Mouse (Mus musculus) urinary bladder, adult 18-20 months (tissue): ENCODE measurements around the gene Spata7.
"Not testable (repeated sequence)": the region's sequence is repeated elsewhere in the genome, so short reads cannot be mapped to it uniquely, and the experiment has no call there.

ENCODE experiments used
- DNase-seq, 2 experiments: peaks; one replicate each; pipeline ENCODE4 v3.0.0; 2022; ENCODE audit warnings: low spot score in 2 of 2, mixed read lengths in 2 of 2

The Spata7 gene

DNA sequence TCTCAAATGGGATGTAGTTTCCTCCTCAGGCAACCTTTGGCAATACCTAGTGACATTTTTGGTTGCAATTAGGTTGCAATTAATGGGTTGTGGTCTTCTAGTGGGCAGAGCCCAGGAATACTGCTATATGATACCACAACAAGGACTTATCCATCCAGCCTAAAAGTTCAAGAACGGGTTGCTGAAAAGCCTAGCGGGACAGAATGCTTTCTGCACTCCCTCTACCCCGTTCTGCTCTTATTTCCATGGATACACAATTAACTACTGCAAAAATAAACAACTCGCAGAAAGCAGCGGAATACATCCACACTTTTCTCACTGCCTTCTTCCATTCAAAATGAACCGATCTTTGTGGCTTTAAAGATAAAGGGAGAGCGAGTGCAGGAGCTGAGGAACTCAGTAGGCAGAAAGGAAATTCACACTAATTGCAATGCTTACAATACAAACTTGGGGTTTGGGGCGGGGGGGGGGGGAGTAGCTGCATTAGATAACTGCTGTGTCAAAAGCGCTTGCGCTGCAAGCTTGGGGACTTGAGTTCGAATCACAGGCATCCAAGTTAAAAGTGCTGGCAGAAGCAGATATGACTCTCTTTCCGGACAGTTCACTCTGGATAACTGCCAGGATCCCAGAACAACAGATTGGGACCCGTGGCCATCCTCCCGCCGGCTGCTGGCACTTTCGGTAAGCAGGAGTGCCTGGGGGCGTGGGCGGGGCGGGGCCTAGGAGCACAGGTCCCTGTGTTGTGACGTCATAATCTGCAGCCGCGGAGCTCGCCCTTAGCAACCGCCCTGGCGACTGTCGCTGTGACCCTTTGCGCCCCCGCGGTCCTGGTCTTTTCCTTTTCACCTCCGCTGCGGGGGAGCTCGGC is at the start of gene Spata7:
Gene Spata7 (plus strand): TSS at position 766 of the 868 bp plus-strand sequence.
- DNase-seq: peak; percentile 58 to 81

DNA sequence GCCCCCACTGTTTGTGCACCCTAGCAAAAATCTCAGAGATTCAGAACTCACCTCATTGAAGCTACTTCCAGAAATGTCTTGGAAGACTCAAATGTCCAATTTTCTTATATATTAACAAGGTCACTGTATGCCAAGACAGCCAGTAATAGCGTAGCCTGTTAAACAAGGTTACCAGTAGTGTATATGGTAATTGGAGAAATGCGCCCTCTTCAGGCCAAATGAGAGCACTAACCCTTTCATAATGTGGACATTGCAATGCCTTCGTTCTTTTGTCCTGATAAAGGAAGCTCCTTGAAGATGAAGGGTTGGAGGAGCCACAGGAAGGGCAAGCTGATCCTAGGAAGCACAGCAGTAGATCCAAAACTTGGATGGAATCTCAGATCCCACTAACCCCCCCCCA is 42.7 kb upstream of the Spata7 start:
- no peak for DNase-seq

DNA sequence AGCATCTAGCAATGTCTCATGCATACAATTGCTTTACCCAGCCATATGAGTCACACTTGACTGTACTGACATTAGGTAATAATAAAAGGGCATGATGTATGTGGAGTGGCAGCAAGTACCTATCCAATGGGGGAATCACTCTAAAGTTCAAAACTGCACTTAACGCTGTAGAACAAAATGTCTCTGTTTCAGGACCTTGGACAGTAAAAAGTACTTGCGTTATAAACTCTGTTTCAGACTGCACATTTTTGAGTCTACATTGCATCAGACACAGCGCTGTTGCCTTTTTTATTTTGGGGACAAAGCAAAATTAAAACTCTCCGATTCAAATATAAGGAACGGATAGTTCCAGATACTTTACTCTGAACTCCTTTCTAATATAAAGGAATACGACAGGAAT is 39.4 kb upstream of the Spata7 start:
- DNase-seq: no peak

DNA sequence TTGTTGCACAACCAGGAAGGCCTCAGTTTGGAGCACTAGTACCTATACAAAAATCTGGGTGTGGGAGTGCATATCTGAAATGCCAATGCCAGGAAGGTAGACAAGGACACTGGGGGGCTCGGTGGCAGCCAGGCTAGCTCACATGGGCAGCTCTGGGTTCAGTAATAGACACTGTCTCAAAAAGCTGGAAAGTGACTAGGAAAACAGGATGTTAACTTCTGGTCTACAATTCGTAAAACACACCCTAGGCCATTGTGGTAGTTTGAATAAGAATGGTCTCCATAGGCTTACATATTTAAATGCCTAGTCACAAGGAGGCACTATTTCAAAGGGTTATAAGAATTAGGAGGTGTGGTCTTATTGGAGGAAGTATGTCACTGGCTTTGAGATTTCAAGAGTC is 36.9 kb upstream of the Spata7 start:
- no peak for DNase-seq

DNA sequence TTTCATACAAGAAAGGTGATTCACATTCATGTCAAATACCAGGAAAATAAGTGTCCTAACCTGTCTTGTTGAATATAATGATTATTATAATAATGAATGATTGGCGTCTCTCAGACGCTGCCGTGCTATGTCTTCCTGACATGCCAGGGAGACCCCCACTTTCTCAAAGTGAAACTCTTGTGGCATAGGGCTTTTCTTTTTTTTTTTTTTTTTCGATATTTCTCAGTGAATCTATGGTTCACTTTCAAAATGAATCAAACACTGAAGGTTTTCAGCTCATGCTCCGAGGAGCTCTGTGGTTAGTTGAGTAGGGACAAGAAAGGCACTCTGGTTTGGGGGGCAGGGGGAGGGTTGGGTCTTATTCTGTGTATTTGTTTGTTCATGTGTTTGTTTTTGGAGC is 27.1 kb upstream of the Spata7 start:
- no peak for DNase-seq

DNA sequence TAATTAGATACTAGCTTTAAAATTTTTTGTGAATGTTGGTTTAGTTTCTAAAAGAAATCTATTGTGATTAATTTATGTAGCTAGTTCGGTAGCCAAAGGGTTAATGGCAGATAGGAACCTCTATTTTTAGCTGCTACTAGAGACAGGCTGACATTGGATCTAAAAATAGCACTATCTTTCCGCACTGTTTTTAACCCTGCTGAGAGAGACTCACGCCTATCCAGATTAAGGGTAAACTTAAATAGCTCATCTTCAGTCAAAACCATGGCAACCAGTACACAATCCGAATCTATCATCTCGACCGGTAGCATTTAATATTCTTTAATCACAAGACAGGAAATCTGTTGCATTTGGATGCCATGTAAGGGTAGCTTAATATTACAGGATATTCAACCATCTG is 25.8 kb upstream of the Spata7 start:
- DNase-seq: no peak

DNA sequence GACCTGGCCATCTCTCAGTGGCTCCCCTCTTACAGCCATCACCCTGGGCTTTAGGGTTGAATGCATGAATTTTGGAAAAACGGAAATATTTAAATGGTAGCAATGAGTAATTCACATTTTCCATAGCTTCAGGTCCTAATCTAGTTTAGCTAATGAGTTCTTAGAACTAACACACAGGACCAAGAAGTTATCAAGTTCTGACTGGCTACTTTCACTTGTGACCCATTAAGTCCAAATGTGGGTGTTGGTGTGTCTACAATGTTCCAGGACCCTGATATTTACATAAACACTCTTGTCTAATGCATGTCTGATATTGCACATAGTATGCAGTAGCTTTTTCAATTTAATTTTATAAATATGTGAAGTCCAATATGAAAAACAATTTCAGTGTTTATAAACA is 22.7 kb upstream of the Spata7 start:
- DNase-seq: no peak

DNA sequence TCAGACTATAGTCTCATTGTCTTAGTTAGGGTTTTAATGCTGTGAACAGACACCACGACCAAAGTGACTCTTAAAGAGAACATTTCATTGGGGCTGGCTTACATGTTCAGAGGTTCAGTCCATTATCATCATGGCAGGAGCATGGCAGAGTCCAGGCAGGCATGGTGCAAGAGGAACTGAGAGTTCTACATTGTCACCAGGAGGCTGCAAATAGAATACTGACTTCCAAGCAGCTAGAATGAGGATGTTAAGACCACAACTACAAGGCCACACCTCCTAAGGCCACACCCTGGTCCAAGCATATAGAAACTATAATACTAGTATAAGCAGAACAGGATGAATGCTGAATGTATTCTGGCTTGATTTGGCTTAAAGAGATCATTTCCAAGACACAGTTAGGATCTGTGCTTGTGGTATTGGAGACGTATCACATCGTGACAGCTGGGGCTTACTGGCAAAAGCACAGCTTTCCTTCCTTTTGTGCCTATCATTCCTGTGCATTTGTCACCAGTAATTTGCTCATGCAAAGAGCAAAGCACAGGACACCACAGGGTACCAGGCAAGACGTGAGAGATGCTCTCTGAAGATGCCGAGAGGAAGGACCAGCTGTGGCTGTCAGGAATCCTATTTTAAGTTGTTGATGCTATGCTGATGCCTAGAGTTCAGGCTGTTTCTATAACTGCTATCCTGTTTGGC is 21.2 kb upstream of the Spata7 start:
- DNase-seq: no peak

DNA sequence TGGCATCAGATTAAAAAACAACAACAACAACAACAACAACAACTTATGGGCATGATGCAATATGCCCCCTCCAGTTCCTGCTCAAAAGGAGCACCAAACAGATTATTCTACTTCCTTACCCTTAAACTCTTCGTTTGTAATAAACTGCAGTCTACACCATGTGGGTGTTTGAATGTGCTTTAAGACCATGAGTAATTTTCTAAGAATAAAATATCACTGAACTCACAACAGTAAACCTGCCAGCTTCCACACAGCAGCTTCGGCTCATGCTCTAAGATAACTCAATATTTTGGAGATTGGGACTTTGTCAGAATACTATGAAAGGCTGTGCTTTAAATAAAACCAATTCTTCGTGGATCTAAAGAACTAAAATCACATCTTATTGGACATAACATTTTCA is 17.6 kb upstream of the Spata7 start:
- no peak for DNase-seq

DNA sequence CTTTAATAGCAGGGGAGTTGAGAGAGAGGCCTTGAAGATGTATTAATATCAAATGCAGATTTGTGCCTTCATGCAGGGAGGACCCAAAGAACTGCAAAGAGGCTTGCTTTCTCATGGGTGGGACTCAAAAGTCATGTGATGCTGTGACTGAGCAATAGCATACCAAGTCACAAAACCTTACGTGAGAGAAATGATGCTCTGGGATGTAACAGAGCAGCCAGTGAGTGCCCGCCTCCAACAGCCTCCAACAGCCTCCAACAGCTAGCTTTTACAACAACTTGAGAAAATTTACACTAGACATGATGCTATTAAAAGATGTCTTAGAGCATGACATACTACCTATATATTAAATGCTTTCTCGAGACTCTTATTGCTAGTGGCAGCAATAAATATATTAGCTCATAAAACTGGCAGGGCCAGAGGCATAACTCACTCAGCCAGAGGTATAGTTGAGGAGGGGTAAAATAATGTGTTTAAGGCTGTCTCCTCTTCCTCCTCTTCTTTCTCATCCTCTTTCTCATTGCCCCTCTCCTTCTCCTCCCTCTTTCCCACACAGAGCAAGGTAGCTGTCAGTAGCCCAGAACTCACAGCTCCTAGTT is 12.9 kb upstream of the Spata7 start:
- no peak for DNase-seq

DNA sequence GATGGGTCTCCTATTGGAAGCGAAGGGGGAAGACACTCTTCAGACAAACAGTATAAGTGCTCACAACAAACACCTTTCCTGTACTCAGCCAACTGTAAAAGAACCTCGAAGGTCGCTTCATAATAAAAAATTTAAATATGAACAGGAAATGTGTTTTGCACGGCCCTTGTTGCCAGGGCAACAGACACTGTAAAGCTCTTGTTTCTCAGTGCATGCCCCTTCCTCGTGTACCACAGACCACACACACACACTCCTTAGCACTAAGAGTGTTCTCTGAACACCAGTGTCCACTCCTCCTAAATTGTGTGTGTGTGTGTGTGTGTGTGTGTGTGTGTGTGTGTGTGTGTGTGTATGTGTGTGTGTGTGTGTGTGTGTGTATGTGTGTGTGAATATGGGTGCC is 12.2 kb upstream of the Spata7 start:
- no peak for DNase-seq

DNA sequence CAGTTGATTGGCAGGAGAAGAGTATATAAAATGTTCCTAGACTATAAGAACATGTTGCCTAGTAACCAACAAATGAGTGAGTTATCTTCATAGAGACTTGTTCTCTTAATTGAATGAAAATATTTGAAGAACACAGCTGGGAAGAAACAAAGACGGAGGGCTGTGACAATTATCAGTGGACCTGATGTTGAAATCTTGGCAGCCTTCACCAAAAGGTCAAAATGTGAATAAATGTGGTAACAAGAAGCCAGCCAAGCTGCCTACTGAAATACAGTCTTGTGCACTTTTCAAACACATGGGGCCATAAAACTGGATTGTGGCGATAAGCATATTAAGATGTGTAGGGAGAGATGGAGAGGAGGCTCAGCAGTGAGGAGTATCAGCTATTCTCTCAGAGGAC is 8.5 kb upstream of the Spata7 start:
- DNase-seq: no peak

DNA sequence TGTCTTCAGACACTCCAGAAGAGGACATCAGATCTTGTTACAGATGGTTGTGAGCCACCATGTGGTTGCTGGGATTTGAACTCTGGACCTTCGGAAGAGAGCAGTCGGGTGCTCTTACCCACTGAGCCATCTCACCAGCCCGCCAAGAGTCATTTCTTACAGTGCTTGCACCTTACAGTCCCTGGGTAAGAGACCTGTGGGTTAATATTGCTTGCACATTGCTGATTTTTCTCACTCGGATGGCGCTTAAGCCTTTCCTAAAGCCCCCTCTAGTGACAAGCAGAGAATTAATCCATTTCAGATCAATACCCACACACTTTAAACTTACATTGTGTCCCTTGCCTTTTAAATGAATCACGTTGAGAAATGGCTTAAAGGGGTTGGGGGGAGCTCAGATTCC is 7.0 kb upstream of the Spata7 start:
- not testable (repeated sequence) for DNase-seq

DNA sequence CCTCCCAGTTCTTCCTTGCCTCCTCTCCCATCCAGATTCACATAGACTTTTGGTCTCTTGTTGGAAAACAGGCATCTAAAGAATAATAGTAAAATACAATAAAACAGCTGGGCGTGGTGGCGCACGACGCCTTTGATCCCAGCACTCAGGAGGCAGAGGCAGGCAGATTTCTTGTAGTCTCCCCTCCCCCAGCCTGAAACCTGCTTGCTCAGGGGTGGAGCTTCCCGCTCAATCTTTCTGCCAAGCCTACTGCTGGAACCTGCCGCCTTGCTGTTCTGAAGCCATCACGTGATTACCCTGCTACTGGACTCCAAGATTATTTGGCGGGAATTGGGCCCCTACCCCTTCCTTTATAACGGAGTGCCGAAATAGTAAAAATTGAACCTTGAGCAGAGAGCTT is 4.7 kb upstream of the Spata7 start:
- DNase-seq: not testable (repeated sequence)

DNA sequence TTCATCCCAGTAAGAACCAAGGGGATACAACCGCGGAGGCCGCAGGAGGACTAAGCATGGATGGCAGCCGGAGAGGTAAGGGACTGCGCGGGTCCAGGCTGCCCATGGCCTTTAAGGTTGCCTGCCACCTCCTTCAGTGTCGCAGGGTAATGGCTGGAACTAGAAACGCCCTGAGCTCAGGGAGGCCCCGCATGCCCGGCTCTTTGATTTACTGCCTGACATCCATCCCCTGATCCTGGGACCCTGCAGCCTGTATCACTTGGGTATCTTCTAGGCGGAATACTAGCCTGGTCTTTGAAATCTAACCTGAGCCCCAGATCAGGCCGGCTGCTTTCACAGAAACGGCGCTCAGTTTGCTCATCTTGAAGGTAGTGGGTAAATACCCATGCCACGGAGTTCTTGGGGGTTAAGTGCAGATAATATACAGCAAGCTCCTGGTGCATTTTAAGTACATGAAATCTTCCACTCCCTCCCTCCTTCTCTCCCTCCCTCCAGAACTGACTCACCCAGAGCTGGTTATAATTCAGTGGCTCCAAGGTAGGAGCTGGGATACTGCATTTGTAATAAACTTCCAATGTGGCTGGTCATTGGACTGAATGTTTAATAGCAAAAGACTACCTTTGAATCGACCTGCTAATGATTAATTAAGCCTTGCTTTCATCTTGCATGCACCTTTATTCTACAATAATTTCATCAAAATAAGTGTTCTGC is 458 bp downstream of the Spata7 start:
- no peak for DNase-seq

DNA sequence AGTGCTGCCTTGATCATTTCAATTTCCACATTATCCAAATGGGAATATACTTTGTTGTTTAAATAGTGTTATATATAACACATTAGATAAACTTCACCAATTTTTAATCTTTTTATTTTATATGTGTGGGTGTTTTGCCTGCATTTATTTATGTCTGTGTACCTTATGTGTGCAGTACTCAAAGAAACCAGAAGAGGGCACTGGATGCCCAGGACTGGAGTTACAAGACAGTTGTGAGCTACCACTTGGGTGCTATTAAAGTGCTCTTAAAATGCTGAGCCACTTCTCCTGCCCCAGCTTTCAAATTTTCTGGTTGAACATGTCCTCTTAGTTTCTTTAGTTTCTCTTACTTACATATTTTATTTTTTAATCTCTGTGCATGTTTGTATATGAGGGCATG is 16.9 kb downstream of the Spata7 start:
- DNase-seq: no peak

DNA sequence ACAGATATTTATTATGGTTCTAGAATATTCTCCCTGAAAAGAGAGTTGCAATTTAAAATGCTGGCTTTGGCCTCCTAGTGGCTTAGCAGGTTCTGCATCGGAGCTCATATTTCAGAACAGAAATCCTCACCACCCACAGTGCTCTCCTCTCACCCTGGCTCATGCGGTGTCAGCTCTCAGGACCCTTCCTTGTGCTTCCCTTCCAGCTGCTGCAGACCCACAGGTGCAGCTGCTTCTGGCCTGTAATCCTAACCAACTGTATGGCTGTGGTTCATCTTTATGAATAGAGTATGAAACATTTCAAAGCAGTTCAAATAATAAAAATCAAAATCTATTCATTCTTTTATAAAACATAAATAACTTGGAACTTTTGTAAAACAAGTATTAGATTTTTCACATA is 28.9 kb downstream of the Spata7 start:
- no peak for DNase-seq

DNA sequence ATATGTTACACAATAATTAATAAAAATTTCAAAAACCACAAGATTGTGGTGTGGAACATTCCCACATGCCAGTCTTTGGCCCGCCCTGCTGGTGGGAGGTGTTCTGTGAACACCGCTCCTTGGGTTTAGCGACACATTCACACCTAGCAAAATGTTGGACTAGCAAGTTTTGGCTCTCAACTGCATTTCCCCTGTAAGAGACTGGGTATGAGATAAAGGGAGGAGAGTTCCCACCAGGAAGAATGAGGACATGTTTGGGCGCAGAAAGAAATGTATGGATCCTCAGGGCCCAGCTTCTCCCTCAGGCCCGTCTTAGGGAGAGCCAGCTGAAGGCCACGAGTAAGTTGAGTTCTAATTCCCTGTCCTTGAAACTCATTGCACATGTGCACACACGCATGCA is 34.7 kb downstream of the Spata7 start:
- no peak for DNase-seq

DNA sequence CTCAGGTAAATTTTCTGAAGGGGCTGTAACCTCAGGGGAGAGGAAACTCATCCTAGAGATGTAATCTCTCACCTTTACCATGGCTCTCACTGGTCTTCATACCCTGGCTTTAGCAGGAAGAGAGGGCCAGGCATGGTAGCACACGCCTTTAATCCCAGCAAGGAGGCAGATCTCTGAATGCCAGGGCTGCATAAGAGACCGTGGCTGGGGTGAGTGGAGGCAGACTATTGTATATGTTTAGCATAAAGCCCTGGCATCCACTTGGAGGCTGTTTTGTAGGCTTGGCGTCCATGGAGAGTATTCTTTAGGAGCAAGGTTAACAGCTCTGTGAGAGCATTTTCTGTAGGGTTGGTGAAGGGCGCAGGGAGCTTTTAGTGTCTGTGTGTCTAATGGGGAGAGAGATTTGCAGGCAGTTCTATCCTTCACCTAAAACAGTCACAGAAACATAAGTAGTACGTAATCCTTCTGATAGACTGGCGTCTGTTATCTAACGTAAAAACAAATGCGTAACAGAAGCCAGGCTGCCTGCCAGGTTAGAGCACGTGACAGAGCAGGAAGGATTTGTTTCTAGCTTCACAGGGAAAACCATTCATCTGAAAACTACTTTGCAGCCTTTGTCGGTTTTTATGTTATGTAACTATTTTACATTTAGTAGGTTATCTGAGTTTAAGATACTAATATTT is 40.3 kb downstream of the Spata7 start:
- DNase-seq: peak in 1 of 2 experiments; percentile 29

DNA sequence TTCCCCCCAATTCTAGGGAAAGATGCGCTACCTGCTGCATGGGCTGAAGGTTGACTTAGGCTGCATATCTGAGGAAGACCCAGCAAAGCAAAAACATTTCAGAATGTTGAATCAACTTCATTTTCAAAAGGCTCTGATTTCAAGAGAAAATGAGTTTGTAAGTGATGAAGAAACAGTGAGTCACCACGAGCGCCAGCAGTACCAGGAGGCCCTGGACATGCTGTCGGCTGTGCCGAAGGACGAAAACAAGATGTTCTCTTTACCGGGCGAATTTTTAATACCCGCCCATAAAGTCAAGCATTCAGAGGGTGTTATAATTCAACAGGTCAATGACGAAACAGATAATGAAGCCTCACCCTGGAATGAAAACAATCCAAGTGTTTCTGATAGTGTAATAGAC is 41.1 kb downstream of the Spata7 start:
- DNase-seq: no peak

DNA sequence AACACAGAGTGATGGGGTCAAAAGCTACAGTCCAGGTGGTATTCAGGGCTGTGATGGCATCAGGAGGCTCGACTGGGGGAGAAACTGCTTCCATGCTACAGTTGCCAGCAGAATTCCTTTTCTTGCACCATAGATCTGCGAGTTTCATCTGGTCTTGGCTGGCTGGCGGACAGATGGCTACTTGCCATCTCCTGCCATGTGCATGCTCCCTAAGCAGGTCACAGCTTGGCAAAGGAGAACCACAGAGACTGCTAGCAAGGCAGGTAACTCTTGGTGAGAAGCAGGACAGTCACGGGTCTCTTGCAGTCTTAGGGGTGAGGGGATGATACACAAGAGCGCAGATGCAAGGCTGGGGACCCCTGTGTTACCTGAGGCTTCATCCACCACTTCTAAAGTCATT is 41.9 kb downstream of the Spata7 start:
- no peak for DNase-seq

DNA sequence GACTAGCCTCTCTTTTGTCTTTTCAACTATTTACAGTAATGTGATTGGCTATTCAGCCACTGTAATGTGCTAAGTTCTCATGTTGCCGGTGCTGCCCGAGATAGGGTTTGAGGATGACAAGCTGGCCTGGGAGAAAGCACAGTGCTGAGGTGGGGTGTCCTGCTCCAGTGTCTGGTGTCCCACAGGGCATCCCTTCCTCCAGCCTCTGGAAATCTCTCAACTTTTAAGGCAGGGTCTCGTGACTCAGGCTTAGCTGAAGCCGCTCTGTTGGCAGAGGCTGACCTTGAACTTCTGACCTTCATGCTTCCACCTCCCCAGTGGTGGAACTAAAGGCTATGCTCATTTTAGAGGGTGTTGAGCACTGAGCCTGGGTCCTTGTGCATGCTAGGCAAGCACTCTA is 42.5 kb downstream of the Spata7 start:
- no peak for DNase-seq
